Mouse (Mus musculus): Measurements from ENCODE around the gene Minpp1.

Minpp1 gene

GRCm38 (mm10) chr19:32527139-32527538, 41.6 kb downstream of the Minpp1 start:
- no peak for DNase-seq (ENCODE audit: low read depth, low spot score)

DNA sequence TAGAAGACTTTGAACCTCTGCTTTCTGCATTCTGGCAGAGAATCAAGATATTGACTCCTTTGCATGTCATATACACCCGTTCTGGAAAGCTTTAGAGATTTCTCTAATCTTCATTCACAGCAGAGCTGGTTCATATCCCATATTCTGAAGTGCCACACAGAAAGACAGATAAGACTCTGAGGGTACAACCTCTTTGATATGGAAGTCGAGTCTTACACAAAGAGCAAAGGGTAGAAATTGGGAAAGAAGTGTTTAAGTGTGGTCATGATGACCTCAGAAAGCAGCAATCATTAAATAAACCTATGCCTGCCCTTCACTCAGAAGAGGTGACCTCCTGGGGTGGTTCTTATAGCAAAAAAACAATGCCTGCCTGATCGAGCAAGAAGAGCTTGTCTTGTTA, 43.2 kb downstream of the Minpp1 start:
- no peak for DNase-seq (ENCODE audit: low read depth, low spot score)

GRCm38 (mm10) chr19:32529252-32529942, 43.8 kb downstream of the Minpp1 start:
- DNase-seq (ENCODE audit: low read depth, low spot score) = no peak

DNA sequence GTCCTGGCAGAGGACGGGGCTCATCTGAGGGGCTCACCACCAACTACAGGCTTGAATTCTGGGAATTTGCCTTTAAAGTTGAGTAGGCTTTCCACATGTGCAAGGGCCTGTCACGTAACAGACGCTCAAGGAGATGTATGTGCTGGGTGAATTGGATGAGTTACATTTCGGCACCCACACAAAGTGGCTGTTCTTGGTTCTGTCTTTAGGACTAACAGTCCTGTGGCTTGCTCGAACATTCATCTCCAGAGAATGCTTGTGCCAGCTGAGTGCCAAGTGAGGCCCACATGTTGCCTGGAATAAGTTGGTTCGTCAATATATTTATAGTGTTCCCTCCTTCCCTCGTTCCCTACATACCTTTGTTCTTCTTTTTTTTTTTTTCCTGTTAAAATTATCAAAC, 44.7 kb downstream of the Minpp1 start:
- no peak for DNase-seq (ENCODE audit: low read depth, low spot score)

- DNase-seq (ENCODE audit: low read depth, low spot score) = no peak
These were observed 46.8 kb downstream of the Minpp1 start for GRCm38 (mm10) chr19:32532331-32532730.

GRCm38 (mm10) chr19:32532737-32533505, 47.4 kb downstream of the Minpp1 start:
- no peak for DNase-seq (ENCODE audit: low read depth, low spot score)

GRCm38 (mm10) chr19:32534887-32535286, 49.3 kb downstream of the Minpp1 start:
- DNase-seq (ENCODE audit: low read depth, low spot score) = no peak

- DNase-seq (ENCODE audit: low read depth, low spot score) = no peak
These were observed 57.4 kb downstream of the Minpp1 start for GRCm38 (mm10) chr19:32542784-32543490.

DNA sequence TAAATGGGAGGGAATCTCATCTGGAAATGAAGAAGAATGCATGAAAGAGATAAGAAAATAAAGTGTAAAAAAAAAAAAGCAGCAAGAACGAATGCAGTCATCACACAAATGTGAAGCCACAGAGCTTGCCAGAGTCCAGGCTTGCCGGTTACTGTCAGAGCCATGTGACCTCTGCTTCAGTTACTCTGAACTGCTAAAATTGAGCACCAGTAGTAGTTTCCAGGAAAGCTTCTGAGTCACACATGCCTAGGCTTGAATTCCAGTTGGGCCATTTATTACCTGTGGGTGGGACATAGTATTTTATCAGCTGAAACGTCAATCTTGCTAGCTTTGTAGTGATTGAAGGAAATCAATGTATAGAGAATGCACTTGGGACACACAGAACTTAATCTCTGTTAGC, 61.8 kb downstream of the Minpp1 start:
- no peak for DNase-seq (ENCODE audit: low read depth, low spot score)

DNA sequence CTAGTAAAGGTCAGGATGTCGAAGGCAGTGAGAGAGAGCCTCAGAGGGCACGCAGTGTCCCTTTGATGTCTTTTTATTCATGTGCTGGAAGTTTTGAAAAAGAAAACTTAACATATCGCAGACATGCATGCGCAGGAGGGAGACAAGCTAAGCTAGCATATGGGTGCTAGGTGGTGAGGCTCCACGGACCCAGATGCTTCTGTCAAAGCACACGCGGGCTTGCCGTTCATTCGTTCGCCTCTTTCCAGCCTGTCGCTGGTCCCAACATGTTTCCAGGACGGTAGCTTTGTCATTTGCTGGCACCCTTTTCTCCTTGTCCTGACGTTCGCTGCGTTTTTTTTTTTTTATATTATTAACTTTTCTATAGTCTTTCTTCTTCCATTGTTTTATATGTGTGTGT, 62.6 kb downstream of the Minpp1 start:
- DNase-seq (ENCODE audit: low read depth, low spot score) = no peak

GRCm38 (mm10) chr19:32550446-32550845, 64.9 kb downstream of the Minpp1 start:
- DNase-seq (ENCODE audit: low read depth, low spot score) = no peak

DNA sequence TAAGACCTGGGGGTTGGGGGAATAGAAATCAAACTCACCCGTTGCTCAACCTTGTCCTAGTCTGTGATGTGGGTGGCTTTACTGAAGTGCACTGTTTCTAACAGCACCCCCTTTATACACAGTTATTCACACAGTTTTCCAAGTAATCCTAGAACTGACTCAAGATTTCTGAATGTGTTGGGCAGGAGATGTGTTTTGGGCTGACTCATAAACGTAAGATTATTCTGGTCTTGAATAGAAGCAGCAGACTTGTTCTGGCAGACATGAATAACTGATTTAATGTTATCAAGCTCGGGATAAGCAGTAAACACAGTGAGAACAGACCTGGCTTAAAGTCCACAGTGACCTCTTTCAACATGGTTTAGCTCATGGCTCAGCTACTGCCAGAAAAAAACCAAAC, 65.9 kb downstream of the Minpp1 start:
- no peak for DNase-seq (ENCODE audit: low read depth, low spot score)

- DNase-seq (ENCODE audit: low read depth, low spot score) = no peak
These were observed 66.5 kb downstream of the Minpp1 start for GRCm38 (mm10) chr19:32552106-32552505.

DNA sequence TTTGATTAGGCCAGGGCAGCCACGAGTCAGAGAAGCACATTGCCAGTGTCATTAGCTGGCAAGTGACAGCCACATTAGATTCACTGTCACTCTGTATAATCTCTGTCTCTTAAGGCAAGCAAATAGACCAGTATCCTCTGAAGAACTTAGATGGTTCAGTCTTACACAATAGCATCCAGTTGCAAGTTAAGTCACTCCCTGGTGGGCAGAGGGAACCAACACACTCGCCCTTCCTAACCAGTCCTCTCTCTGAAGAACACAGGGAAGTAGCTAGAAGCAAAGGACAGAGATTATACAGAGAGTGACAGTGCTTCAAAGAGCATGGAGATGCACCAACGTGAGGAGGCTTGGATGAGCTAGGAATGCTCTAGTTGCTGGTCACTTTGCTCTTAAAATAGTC, 67.7 kb downstream of the Minpp1 start:
- DNase-seq (ENCODE audit: low read depth, low spot score) = no peak

GRCm38 (mm10) chr19:32555257-32555656, 69.7 kb downstream of the Minpp1 start:
- no peak for DNase-seq (ENCODE audit: low read depth, low spot score)
